Comparison of ENCODE assay signal across 16 mouse cellular contexts in the genomic region with DNA sequence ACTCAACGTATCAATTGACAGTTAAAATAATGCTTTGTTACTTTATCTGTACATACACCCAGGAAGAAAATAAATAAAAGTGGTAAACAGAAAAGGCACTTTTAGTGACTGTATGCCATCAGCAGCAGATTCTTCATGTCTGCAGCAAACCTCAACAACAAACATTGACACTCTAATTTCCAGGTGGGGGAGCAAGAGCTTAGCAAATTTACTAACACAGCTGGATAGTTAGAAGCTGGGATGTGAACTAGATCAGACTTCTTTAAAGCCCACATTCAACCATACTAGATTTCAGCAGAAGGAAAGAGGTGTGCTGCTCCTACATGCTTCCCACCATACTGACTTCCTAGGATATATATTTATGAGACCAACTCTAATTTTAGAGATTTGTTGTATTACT.
"Had no signal": no experiment of that assay in that cellular context is flagged by ENCODE, and none has a peak within 500 bp of the region (broad histone marks: within the 10 kb centered on the region; RNA-seq: fewer than 3 reads in every experiment).

No protein-coding gene starts in this region.

- H3K9ac ChIP-seq: intestine, embryonic 15.5 days; limb, embryonic 13.5 days; liver, embryonic 13.5 days; midbrain, embryonic 12.5 days; neural tube, embryonic 13.5 days; stomach, embryonic 15.5 days had no signal

- H3K4me2 ChIP-seq: intestine, embryonic 15.5 days; limb, embryonic 13.5 days; liver, embryonic 13.5 days; midbrain, embryonic 12.5 days; neural tube, embryonic 13.5 days; stomach, embryonic 15.5 days had no signal

- ATAC-seq: intestine, embryonic 15.5 days; midbrain, embryonic 16.5 days had no signal

- H3K4me1 ChIP-seq: intestine, embryonic 15.5 days; limb, embryonic 13.5 days; midbrain, embryonic 12.5 days; neural tube, embryonic 13.5 days; stomach, embryonic 15.5 days had no signal

- H3K9me3 ChIP-seq: intestine, embryonic 15.5 days; limb, embryonic 13.5 days; liver, embryonic 13.5 days; midbrain, embryonic 12.5 days; neural tube, embryonic 13.5 days; stomach, embryonic 15.5 days had no signal

- H3K36me3 ChIP-seq: intestine, embryonic 15.5 days; liver, embryonic 13.5 days had no signal

- H3K4me3 ChIP-seq: intestine, embryonic 15.5 days; limb, embryonic 13.5 days; liver, embryonic 13.5 days; midbrain, embryonic 12.5 days; neural tube, embryonic 13.5 days; stomach, embryonic 15.5 days had no signal

- DNase-seq: kidney, adult 9 months; kidney, postnatal 25 days; layer of hippocampus, adult 9-11 months; left cerebral cortex, postnatal 4 days; liver, embryonic 13.5 days; lung, adult 18-20 months; lung, postnatal 10 days; retina, postnatal 1 day; right cerebral cortex, postnatal 14 days; thymus, postnatal 4 days had no signal

- H3K27me3 ChIP-seq: intestine, embryonic 15.5 days; limb, embryonic 13.5 days; liver, embryonic 13.5 days; midbrain, embryonic 12.5 days; neural tube, embryonic 13.5 days; stomach, embryonic 15.5 days had no signal

- H3K27ac ChIP-seq: intestine, embryonic 15.5 days; limb, embryonic 13.5 days; liver, embryonic 13.5 days; midbrain, embryonic 12.5 days; neural tube, embryonic 13.5 days; stomach, embryonic 15.5 days had no signal
